Mouse (Mus musculus) midbrain, embryonic 11.5 days (tissue): ENCODE measurements around the gene Hoxc8. TPM values are rescaled to one million over a fixed set of nuclear protein-coding genes. Genes with fewer than 3 reads are reported as not detected.

Source experiments
- ATAC-seq: fragments of 200-750 bp; cut with Nextera tagmentation; 2 replicates; pipeline ENCODE4 v1.8.0; 2017; ENCODE audit warnings: moderate TSS enrichment, moderate library complexity; ENCODE audit not compliant: low FRiP score
- DNase-seq: peaks from one replicate; pipeline ENCODE4 v3.0.0; 2015; ENCODE audit warnings: low spot score; ENCODE audit errors: missing footprints
- H3K27ac ChIP-seq: fragments of 300-500 bp; sonication (generic); 2 replicates; pipeline ENCODE4 v1.5.1; 2014; ENCODE audit warnings: low read depth, low read length
- H3K27me3 ChIP-seq: fragments of 300-500 bp; sonication (generic); 2 replicates; pipeline ENCODE4 v1.6.1; 2014; ENCODE audit warnings: mild to moderate bottlenecking, low read length, moderate library complexity, mixed read lengths; ENCODE audit not compliant: control insufficient read depth, insufficient read depth
- H3K36me3 ChIP-seq: fragments of 300-500 bp; sonication (generic); 2 replicates; pipeline ENCODE4 v1.6.1; 2014; ENCODE audit warnings: mild to moderate bottlenecking, low read length, moderate library complexity, mixed read lengths; ENCODE audit not compliant: control insufficient read depth, insufficient read depth
- H3K4me1 ChIP-seq: fragments of 300-500 bp; sonication (generic); 2 replicates; pipeline ENCODE4 v1.6.1; 2014; ENCODE audit warnings: low read length; ENCODE audit not compliant: control insufficient read depth, insufficient read depth
- H3K4me2 ChIP-seq: fragments of 300-500 bp; sonication (generic); 2 replicates; pipeline ENCODE4 v1.6.1; 2014; ENCODE audit warnings: mild to moderate bottlenecking, moderate library complexity
- H3K4me3 ChIP-seq: fragments of 300-500 bp; sonication (generic); 2 replicates; pipeline ENCODE4 v1.5.1; 2014; ENCODE audit warnings: low read depth, low read length
- H3K9ac ChIP-seq: fragments of 300-500 bp; sonication (generic); 2 replicates; pipeline ENCODE4 v1.6.1; 2014; ENCODE audit warnings: low read length
- H3K9me3 ChIP-seq: fragments of 300-500 bp; sonication (generic); 2 replicates; pipeline ENCODE4 v1.6.1; 2016; ENCODE audit warnings: low read length; ENCODE audit not compliant: control insufficient read depth
- WGBS: fragments of 180-500 bp; shearing (Covaris S2); extraction: QIAGEN DNeasy Blood & Tissue Kit; methylation state at CpG from one replicate; pipeline ENCODE4 v1.1.7; 2014; 5-methylcytosine and 5-hydroxymethylcytosine counted together
- polyA plus RNA-seq: library from polyadenylated mRNA; unstranded; fragments of >200 nt; fragmentation: Nextera tagmentation; extraction: Ambion mirVana; gene quantifications from 2 replicates; pipeline ENCODE4 v1.2.1, GENCODE M21; 2014

The Hoxc8 gene
- polyA plus RNA-seq, 1 experiment from 2014 or later, result not detected

DNA sequence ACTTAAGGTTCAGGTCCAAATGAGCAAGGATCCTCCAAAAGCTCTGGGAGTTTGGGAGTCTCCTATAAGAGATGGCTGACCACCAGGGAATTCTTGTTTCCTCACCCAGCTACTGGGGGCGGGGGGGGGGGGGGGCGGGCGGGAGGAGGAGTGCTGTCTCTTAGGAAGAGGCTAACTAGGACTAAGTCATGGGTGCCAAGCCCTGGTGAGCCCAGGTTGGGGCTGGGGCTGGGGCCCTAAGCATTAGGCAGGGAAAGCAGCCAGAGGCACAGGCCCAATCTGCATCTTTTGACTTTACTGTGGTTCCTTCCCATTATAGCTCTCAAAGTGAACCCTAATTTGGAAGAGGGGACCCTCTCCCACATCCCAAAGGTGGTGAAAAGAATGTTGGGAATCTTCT lies 41.8 kb downstream of the Hoxc8 start:
- Histone ChIP-seq H3K4me3 (no peak overlapping the region), H3K36me3 (no peaks in the 10 kb centered on the region), H3K9ac (no peak overlapping the region), H3K27me3 (peaks cover 98% of the 10 kb centered on the region), H3K4me1 (no peaks in the 10 kb centered on the region), H3K4me2 (no peak overlapping the region), H3K27ac (no peak overlapping the region), H3K9me3 (no peaks in the 10 kb centered on the region)
- ATAC-seq (no peak), DNase-seq (peak; percentile 84)
- no CpG with 5 or more reads among the region's 3 CpGs for WGBS

DNA sequence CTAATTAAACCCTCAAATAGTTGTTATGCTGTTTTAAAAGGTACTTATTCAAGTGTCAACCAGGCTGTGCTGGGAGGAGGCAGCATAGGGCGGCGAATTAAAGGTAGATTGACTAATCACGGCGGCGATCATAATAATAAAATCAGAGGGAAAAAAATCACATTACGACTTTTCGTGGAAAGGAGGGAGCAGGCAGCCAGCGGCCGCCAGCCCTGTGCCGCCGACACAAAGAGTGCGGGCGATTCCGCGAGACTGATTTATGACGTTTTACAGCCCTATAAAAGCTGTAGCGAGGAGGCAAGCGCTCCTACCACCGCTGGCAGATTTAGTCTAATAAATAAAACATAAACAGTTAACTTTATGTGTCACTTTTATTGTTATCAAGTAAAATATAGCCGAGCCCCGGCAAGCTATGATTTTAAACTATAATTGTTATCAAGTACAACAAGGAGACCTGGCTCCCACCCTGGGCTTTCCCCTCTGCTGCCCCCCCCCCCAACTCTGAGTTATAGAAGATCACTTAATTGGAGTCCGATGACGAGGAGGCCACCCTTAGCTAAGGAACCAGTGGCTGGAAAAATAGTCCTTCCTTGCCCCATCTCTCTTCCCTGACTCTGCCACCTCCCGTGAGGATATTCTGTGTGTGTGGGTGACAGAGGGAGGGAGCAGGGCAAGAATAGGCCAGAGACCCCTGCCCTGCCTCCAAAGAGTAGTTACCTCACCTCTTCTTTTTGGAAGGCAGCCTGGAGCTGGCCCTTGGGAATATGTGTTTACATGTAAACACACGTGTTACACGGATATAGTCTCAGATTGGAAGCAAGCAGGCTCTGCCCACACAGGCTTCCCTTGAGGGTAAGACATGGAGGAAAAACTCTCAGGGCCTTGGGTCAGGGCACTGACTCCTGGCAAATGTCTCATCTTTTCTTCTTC lies 42.5 kb downstream of the Hoxc8 start:
- H3K9me3 ChIP-seq, result no peaks in the 10 kb centered on the region
- H3K36me3 ChIP-seq, result no peaks in the 10 kb centered on the region
- WGBS, result 1% methylated on average over 26 of the region's 26 CpGs
- DNase-seq (peak; percentile 89), ATAC-seq (no peak)
- no peak overlapping the region for H3K4me3 ChIP-seq
- no peak overlapping the region for H3K27ac ChIP-seq
- peaks cover 98% of the 10 kb centered on the region for H3K27me3 ChIP-seq
- no peak overlapping the region for H3K4me2 ChIP-seq
- no peaks in the 10 kb centered on the region for H3K4me1 ChIP-seq
- no peak overlapping the region for H3K9ac ChIP-seq

DNA sequence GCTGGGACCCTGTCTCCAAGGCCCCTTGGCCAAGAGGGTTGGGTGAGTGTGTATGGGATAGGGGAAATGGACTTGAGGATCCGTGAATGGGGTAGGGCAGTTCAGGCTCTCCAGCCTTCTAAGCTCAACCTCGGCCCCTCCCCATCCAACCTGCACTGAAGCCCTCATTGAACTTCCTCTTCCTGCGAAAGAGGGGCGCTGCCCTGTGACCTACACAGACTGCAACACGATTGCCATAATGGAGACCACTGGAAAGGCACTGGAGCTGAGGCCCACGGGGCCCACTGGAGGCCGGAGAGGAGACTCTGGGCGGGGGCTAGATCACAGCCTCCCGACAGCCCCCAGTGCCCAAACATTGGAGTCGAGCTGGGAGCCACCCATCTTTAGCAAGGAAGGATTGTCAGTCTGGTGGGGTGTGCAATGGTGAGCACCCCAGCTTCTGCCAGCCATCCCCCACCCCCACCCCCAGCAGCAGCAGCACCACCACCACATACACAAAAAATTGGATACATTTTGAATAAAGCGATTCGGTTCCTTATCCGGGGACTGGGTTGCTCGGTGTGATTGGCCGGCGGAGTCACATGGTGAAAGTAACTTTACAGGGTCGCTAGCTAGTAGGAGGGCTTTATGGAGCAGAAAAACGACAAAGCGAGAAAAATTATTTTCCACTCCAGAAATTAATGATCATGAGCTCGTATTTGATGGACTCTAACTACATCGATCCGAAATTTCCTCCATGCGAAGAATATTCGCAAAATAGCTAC lies 43.8 kb downstream of the Hoxc8 start:
- Histone ChIP-seq H3K9ac (no peak overlapping the region), H3K36me3 (no peaks in the 10 kb centered on the region), H3K4me1 (no peaks in the 10 kb centered on the region), H3K4me3 (no peak overlapping the region), H3K27ac (no peak overlapping the region), H3K9me3 (no peaks in the 10 kb centered on the region), H3K27me3 (peaks cover 98% of the 10 kb centered on the region), H3K4me2 (no peak overlapping the region)
- peak; percentile 88 for DNase-seq
- WGBS, result under 1% methylated on average over 24 of the region's 24 CpGs
- ATAC-seq, result no peak

DNA sequence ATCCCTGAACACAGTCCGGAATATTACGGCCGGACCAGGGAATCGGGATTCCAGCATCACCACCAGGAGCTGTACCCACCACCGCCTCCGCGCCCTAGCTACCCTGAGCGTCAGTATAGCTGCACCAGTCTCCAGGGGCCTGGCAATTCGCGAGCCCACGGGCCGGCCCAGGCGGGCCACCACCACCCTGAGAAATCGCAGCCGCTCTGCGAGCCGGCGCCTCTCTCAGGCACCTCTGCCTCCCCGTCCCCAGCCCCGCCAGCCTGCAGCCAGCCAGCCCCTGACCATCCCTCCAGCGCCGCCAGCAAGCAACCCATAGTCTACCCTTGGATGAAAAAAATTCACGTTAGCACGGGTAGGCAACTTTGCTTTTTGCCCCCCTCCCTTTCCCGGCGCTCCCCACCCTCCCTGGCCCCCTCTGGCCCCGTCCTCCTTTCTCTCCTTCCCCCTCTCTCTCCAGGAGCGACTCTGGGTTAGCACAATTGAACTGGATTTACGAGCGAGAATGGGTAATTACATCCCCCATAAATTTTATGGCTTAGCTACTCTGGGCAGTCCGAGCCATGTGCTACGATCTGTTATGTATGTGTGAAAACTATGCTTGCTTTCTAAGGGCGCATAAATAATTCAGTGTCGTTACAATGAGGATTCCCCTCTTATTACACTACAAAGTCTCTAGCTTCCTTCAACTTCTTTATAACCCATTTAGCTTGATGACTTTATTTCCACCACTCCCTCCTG lies 44.6 kb downstream of the Hoxc8 start:
- Histone ChIP-seq H3K4me1 (no peaks in the 10 kb centered on the region), H3K27ac (no peak overlapping the region), H3K27me3 (peaks cover 98% of the 10 kb centered on the region), H3K36me3 (no peaks in the 10 kb centered on the region), H3K4me2 (no peak overlapping the region), H3K9ac (no peak overlapping the region), H3K9me3 (no peaks in the 10 kb centered on the region), H3K4me3 (no peak overlapping the region)
- 2% methylated on average over 34 of the region's 34 CpGs for WGBS
- ATAC-seq (no peak), DNase-seq (peak; percentile 96)

DNA sequence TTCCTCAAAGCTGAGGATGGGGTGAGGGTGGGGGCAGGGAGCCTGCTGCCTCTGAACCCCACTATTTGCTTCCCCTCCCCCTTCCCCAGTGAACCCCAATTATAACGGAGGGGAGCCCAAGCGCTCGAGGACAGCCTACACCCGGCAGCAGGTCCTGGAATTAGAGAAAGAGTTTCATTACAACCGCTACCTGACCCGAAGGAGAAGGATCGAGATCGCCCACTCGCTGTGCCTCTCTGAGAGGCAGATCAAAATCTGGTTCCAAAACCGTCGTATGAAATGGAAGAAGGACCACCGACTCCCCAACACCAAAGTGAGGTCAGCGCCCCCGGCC lies 45.1 kb downstream of the Hoxc8 start:
- Histone ChIP-seq H3K9ac (no peak overlapping the region), H3K36me3 (no peaks in the 10 kb centered on the region), H3K4me2 (no peak overlapping the region), H3K27ac (no peak overlapping the region), H3K27me3 (peaks cover 98% of the 10 kb centered on the region), H3K4me1 (no peaks in the 10 kb centered on the region), H3K4me3 (no peak overlapping the region), H3K9me3 (no peaks in the 10 kb centered on the region)
- DNase-seq, result peak; percentile 92
- no peak for ATAC-seq
- 1% methylated on average over 14 of the region's 14 CpGs for WGBS

DNA sequence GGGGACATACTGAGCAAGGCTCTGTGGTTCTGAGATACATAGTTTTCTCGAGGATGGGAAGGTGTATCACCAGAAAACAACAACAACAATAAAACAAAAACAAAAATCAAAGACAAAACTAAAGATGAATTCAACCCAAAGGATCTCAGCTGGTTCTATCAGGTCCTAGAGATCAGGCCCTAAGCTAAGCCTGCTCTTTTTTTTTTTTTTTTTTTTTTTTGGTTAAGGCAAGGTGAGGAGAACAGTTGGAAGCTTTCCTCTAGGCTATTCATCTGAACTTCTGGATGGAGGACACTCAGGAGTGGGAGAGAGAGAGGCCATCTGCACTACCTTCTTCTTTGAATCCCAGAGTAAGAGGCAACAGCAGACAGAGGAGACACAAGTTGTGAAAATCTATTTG lies 47.2 kb downstream of the Hoxc8 start:
- no peaks in the 10 kb centered on the region for H3K36me3 ChIP-seq
- H3K9ac ChIP-seq, result no peak overlapping the region
- no peaks in the 10 kb centered on the region for H3K9me3 ChIP-seq
- no peak overlapping the region for H3K27ac ChIP-seq
- no peaks in the 10 kb centered on the region for H3K4me1 ChIP-seq
- ATAC-seq (no peak), DNase-seq (no peak)
- H3K4me3 ChIP-seq, result no peak overlapping the region
- whole genome bisulfite sequencing, result 21% methylated on average over 1 of the region's 1 CpGs
- peaks cover 100% of the 10 kb centered on the region for H3K27me3 ChIP-seq
- no peak overlapping the region for H3K4me2 ChIP-seq

DNA sequence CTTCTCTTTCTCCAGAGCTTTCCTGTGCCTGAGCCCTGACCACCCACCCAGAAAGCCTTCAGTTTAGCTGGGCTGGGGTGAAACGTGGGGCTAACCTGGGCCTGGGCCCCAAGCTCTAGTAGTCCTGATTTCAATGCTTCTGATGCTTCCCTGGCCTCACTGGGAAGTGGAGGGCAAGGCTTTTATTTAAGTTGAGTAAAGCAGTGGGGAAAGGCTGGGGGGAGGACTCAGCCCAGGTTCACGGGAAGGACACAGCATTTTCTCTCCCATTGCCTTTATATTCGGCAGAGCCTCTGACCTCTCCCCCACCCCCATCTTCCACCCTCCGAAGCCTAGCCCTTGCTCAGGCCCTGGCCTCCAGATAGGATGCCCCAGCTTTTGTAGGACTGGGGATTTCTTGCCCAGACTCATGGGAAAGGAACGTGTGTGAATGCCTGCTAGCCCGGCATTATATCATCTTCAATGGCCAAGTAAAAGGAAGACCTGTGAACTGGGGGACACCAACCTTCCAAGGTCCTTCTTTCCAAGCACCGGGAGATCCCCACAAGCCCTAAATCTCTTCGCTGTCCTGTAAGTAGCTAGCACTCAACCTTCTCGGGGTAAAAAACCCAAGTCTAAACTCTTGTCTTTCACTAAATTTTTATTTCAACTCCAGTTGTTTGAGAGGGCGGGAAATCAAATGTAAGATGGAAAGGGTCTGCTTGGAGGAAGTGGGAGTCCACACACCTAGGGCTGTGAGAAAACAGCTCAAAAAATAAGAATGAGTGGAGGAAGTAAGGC lies 48.5 kb downstream of the Hoxc8 start:
- ATAC-seq, result no peak
- no peak overlapping the region for H3K4me2 ChIP-seq

DNA sequence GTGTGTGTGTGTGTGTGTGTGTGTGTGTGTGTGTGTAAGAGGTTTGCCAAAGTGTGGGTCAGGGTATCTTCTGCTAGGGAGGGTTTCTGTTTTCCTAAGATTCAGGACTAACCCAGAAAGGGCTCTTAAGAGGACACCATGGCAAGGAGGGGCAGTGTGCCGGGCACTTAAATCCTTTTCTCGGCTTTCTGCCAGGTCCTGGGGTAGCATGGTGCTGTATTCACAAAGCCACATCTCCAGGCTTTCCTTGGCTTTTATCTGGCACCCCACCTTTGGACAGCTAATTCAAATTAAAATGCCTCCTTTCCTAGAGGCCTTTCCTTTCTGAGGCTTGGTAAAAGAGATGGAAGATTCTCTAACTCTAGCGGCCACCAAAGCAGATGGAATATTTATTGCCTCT lies 49.2 kb downstream of the Hoxc8 start:
- no peaks in the 10 kb centered on the region for H3K4me1 ChIP-seq
- 11% methylated on average over 3 of the region's 3 CpGs for WGBS
- no peak overlapping the region for H3K4me2 ChIP-seq
- H3K27ac ChIP-seq, result no peak overlapping the region
- H3K4me3 ChIP-seq, result no peak overlapping the region
- H3K27me3 ChIP-seq, result peaks cover 100% of the 10 kb centered on the region
- no peaks in the 10 kb centered on the region for H3K9me3 ChIP-seq
- peak; percentile 92 for DNase-seq
- ATAC-seq, result no peak
- no peaks in the 10 kb centered on the region for H3K36me3 ChIP-seq
- no peak overlapping the region for H3K9ac ChIP-seq

More for the DNA sequence above, 48.5 kb downstream of the Hoxc8 start:
- Histone ChIP-seq H3K27ac (no peak overlapping the region), H3K4me1 (no peaks in the 10 kb centered on the region), H3K9ac (no peak overlapping the region), H3K4me3 (no peak overlapping the region), H3K36me3 (no peaks in the 10 kb centered on the region), H3K27me3 (peaks cover 100% of the 10 kb centered on the region), H3K9me3 (no peaks in the 10 kb centered on the region)
- peak; percentile 91 for DNase-seq
- 4% methylated on average over 10 of the region's 10 CpGs for WGBS
